In the genomic region with DNA sequence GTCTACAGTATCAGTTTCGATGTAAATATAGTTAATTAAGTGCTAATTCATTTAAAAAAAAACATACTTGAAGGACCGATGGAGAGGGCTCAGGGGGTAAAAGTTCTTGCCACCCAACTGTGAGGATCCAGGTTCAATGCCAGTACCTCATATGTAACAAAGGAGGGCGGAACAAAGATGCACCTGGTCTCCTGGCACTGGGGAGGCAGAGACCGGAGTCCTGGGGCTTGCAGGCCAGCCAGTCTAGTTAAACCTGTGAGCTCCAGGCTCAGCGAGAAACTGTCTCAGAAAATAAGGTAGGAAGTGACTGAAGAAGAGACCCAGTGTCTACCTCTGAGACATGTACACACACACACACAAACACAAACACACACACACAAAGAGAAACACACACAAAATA, we compare ENCODE assay signal across 21 mouse cellular contexts.
A peak's percentile ranks its signal among the peaks of the same experiment; 100 is the strongest.
DNase-seq lines count a peak whose midpoint lies in the region; ATAC-seq lines count a peak whose summit lies in the region.
"Had no signal": no experiment of that assay in that cellular context is flagged by ENCODE, and none has a peak within 500 bp of the region (broad histone marks: within the 10 kb centered on the region; RNA-seq: fewer than 3 reads in every experiment).

No protein-coding gene starts in this region.

- ATAC-seq in midbrain, embryonic 11.5 days (ENCODE audit: low FRiP score), result no peak
- no peak for ATAC-seq in midbrain, embryonic 16.5 days
- ATAC-seq in forebrain, embryonic 11.5 days (replicated peaks; ENCODE audit: low FRiP score), result no peak
- ATAC-seq in intestine, embryonic 15.5 days, result no peak
- ATAC-seq: forebrain, embryonic 15.5 days; hindbrain, postnatal 0 days had no signal

- H3K4me3 ChIP-seq in midbrain, embryonic 11.5 days (ENCODE audit: low read depth, low read length), result no peak overlapping the region
- H3K4me3 ChIP-seq in midbrain, embryonic 16.5 days (ENCODE audit: low read depth, low read length), result no peak overlapping the region
- no peak overlapping the region for H3K4me3 ChIP-seq in forebrain, embryonic 11.5 days (ENCODE audit: low read depth, low read length)
- no peak overlapping the region for H3K4me3 ChIP-seq in intestine, embryonic 15.5 days (replicated peaks)
- H3K4me3 ChIP-seq: embryonic facial prominence, embryonic 15.5 days; erythroblast, embryonic 14.5 days; forebrain, embryonic 10.5 days; forebrain, embryonic 15.5 days; heart, embryonic 10.5 days; hindbrain, embryonic 13.5 days had no signal

- WGBS in midbrain, embryonic 11.5 days, result 84% methylated on average over 5 of the region's 5 CpGs
- 84% methylated on average over 5 of the region's 5 CpGs for WGBS in midbrain, embryonic 16.5 days
- WGBS in forebrain, embryonic 11.5 days, result 91% methylated on average over 5 of the region's 5 CpGs
- 88% methylated on average over 5 of the region's 5 CpGs for WGBS in intestine, embryonic 15.5 days

- H3K27me3 ChIP-seq in midbrain, embryonic 11.5 days (ENCODE audit: control insufficient read depth, insufficient read depth, low read length), result 0 out of 2 replicates have a peak, but pooled peaks cover under 1% of the 10 kb centered on the region
- H3K27me3 ChIP-seq in midbrain, embryonic 16.5 days (ENCODE audit: control insufficient read depth, insufficient read depth, low read depth, low read length), result no peaks in the 10 kb centered on the region
- H3K27me3 ChIP-seq in forebrain, embryonic 11.5 days (ENCODE audit: control insufficient read depth, insufficient read depth, low read length), result no peaks in the 10 kb centered on the region
- H3K27me3 ChIP-seq in intestine, embryonic 15.5 days (replicated peaks), result no peaks in the 10 kb centered on the region
- H3K27me3 ChIP-seq: embryonic facial prominence, embryonic 15.5 days; forebrain, embryonic 15.5 days; hindbrain, embryonic 13.5 days had no signal

- no peaks in the 10 kb centered on the region for H3K36me3 ChIP-seq in midbrain, embryonic 11.5 days (ENCODE audit: control insufficient read depth, insufficient read depth, low read length)
- no peaks in the 10 kb centered on the region for H3K36me3 ChIP-seq in midbrain, embryonic 16.5 days (ENCODE audit: control insufficient read depth, insufficient read depth, low read length)
- H3K36me3 ChIP-seq in forebrain, embryonic 11.5 days (ENCODE audit: control insufficient read depth, insufficient read depth, low read length), result no peaks in the 10 kb centered on the region
- no peaks in the 10 kb centered on the region for H3K36me3 ChIP-seq in intestine, embryonic 15.5 days
- H3K36me3 ChIP-seq: embryonic facial prominence, embryonic 15.5 days; forebrain, embryonic 10.5 days; forebrain, embryonic 15.5 days; heart, embryonic 10.5 days; hindbrain, embryonic 13.5 days had no signal

- peak; percentile 8 for DNase-seq in midbrain, embryonic 11.5 days (ENCODE audit: low spot score, missing footprints)
- DNase-seq in cerebellum, adult 18-20 months, result peak; percentile 49 to 59
- peak; percentile 65 for DNase-seq in cerebellum, adult 9-10 months
- no peak for DNase-seq in forebrain, embryonic 11.5 days (ENCODE audit: low spot score)
- DNase-seq in spleen, postnatal 10 days (ENCODE audit: low spot score in 2 of 2), result no peak
- DNase-seq: adrenal gland, adult 8-10 months; adrenal gland, postnatal 36 days; embryo, embryonic 11 days; gastrocnemius, postnatal 36 days; heart, adult 18-20 months; heart, postnatal 10 days; kidney, adult 18-20 months had no signal

- H3K9me3 ChIP-seq in midbrain, embryonic 11.5 days (ENCODE audit: control insufficient read depth, low read length), result no peaks in the 10 kb centered on the region
- H3K9me3 ChIP-seq in midbrain, embryonic 16.5 days (replicated peaks; ENCODE audit: control insufficient read depth, low read length, poor library complexity, severe bottlenecking), result no peaks in the 10 kb centered on the region
- H3K9me3 ChIP-seq in forebrain, embryonic 11.5 days (ENCODE audit: control insufficient read depth, low read length), result no peaks in the 10 kb centered on the region
- no peaks in the 10 kb centered on the region for H3K9me3 ChIP-seq in intestine, embryonic 15.5 days
- H3K9me3 ChIP-seq: embryonic facial prominence, embryonic 15.5 days; forebrain, embryonic 10.5 days; forebrain, embryonic 15.5 days; heart, embryonic 10.5 days; hindbrain, embryonic 13.5 days had no signal

- H3K9ac ChIP-seq in midbrain, embryonic 11.5 days (ENCODE audit: low read length), result no peak overlapping the region
- H3K9ac ChIP-seq in midbrain, embryonic 16.5 days (ENCODE audit: low read depth, low read length), result no peak overlapping the region
- H3K9ac ChIP-seq in forebrain, embryonic 11.5 days (ENCODE audit: low read length), result no peak overlapping the region
- H3K9ac ChIP-seq in intestine, embryonic 15.5 days, result no peak overlapping the region
- H3K9ac ChIP-seq: embryonic facial prominence, embryonic 15.5 days; forebrain, embryonic 15.5 days; hindbrain, embryonic 13.5 days had no signal

- H3K4me1 ChIP-seq in midbrain, embryonic 11.5 days (ENCODE audit: control insufficient read depth, insufficient read depth, low read length), result peaks cover 9% of the 10 kb centered on the region
- H3K4me1 ChIP-seq in midbrain, embryonic 16.5 days (ENCODE audit: control insufficient read depth, insufficient read depth, low read length), result peaks cover 9% of the 10 kb centered on the region
- no peaks in the 10 kb centered on the region for H3K4me1 ChIP-seq in forebrain, embryonic 11.5 days (replicated peaks; ENCODE audit: control insufficient read depth, insufficient read depth, low read length)
- H3K4me1 ChIP-seq in intestine, embryonic 15.5 days (replicated peaks), result 0 out of 2 replicates have a peak, but pooled peaks cover 8% of the 10 kb centered on the region

- no peak overlapping the region for H3K4me2 ChIP-seq in midbrain, embryonic 11.5 days
- no peak overlapping the region for H3K4me2 ChIP-seq in midbrain, embryonic 16.5 days (ENCODE audit: low read length)
- no peak overlapping the region for H3K4me2 ChIP-seq in forebrain, embryonic 11.5 days (ENCODE audit: low read depth, low read length, severe bottlenecking)
- H3K4me2 ChIP-seq in intestine, embryonic 15.5 days (replicated peaks), result no peak overlapping the region
- H3K4me2 ChIP-seq: embryonic facial prominence, embryonic 15.5 days; forebrain, embryonic 15.5 days; hindbrain, embryonic 13.5 days had no signal

- no peak overlapping the region for H3K27ac ChIP-seq in midbrain, embryonic 11.5 days (ENCODE audit: low read depth, low read length)
- no peak overlapping the region for H3K27ac ChIP-seq in midbrain, embryonic 16.5 days (ENCODE audit: low read length)
- H3K27ac ChIP-seq in forebrain, embryonic 11.5 days (ENCODE audit: low read depth, low read length), result no peak overlapping the region
- no peak overlapping the region for H3K27ac ChIP-seq in intestine, embryonic 15.5 days
- H3K27ac ChIP-seq: embryonic facial prominence, embryonic 15.5 days; forebrain, embryonic 10.5 days; forebrain, embryonic 15.5 days; heart, embryonic 10.5 days; hindbrain, embryonic 13.5 days; hindbrain, postnatal 0 days had no signal

Comparison
In these comparisons a context has a peak if more than half of its experiments do, and no peak if none do; other contexts are left out.
1. DNase-seq: peak in midbrain, embryonic 11.5 days (single experiment), cerebellum, adult 18-20 months (2 of 2) and cerebellum, adult 9-10 months (single experiment); none in forebrain, embryonic 11.5 days (single experiment) and spleen, postnatal 10 days (0 of 2).